Mouse (Mus musculus) erythroid progenitor cell, adult 5-6 weeks (primary cell): ENCODE results near the gene Ppp1r2. TPM values are rescaled to one million over a fixed set of nuclear protein-coding genes. Genes with fewer than 3 reads are reported as not detected.

Experiments
- total RNA-seq, 2 experiments: library from RNA; stranded (forward) in 1 of 2; stranded (reverse) in 1 of 2; fragments of 150-400 nt in 1 of 2; fragments of 186-747, 209-891 nt in 1 of 2; gene quantifications; 2 replicates each; pipeline versions ENCODE4 v1.2.3 to v1.2.4; 2015 to 2017; ENCODE audit warnings: low replicate concordance in 2 of 2

Gene Ppp1r2
- total RNA-seq, 2 experiments from 2014 or later: 24.1 to 51.1 TPM

Other genes starting within 250 kb of the Ppp1r2 start
- gene Xxylt1, start 193.8 kb downstream of the Ppp1r2 start, total RNA-seq (2015; ENCODE audit: low replicate concordance): 5.9 and 6.1 TPM in 2 replicates
- gene Xxylt1, start 193.8 kb downstream of the Ppp1r2 start, total RNA-seq (2017; ENCODE audit: low replicate concordance): 0.90 and 4.2 TPM in 2 replicates
- 13.4 and 20.5 TPM in 2 replicates for gene Acap2, start 74.0 kb downstream of the Ppp1r2 start, total RNA-seq (2015; ENCODE audit: low replicate concordance)
- gene Acap2, start 74.0 kb downstream of the Ppp1r2 start, total RNA-seq (2017; ENCODE audit: low replicate concordance): 8.7 and 12.3 TPM in 2 replicates
- gene Apod, start 39.5 kb upstream of the Ppp1r2 start, total RNA-seq (2015; ENCODE audit: low replicate concordance): 2.9 TPM in 1 of 2 replicates, not detected in the other
- not detected in 2 replicates for gene Apod, start 39.5 kb upstream of the Ppp1r2 start, total RNA-seq (2017; ENCODE audit: low replicate concordance)
- not detected in 2 replicates for gene Bdh1, start 147.0 kb upstream of the Ppp1r2 start, total RNA-seq (2015; ENCODE audit: low replicate concordance)
- gene Bdh1, start 147.0 kb upstream of the Ppp1r2 start, total RNA-seq (2017; ENCODE audit: low replicate concordance): 4.2 TPM in 1 of 2 replicates, not detected in the other